17 mouse cellular contexts compared by ENCODE assay signal in the genomic region with DNA sequence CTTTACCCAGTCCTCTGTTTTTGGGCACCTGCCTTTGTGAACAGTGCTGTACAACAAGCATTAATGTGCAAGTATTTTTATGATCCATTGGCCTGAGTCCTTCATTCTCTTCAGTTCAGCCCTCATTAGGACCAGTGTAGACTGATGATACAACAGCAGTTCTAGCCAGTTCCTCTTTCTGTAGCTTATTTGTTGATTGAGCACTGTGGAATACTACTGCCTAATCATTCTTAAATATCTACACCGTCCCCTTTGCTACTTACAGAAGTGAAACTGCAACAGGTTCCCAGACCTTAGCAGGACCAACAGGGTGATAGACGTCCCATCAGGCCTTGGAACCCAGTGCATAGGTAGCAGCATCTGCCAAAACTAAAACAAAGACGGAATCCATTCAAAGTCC.
"Had no signal": no experiment of that assay in that cellular context is flagged by ENCODE, and none has a peak within 500 bp of the region (broad histone marks: within the 10 kb centered on the region; RNA-seq: fewer than 3 reads in every experiment).

No protein-coding gene starts in this region.

- ATAC-seq: hindbrain, embryonic 16.5 days; inflammation-experienced regulatory T-cells, adult 6 months; intestine, embryonic 15.5 days; intestine, postnatal 0 days had no signal

- DNase-seq: gastrocnemius, adult 2 months; gastrocnemius, postnatal 10 days; gastrocnemius, postnatal 36 days; heart, adult 18-20 months; heart, postnatal 10 days; heart, postnatal 4 days; kidney, adult 18-20 months; kidney, adult 8-10 months; kidney, postnatal 10 days; kidney, postnatal 25 days; kidney, postnatal 4 days; liver; liver, embryonic 13.5 days had no signal
